Mouse (Mus musculus) central nervous system, embryonic 14 days (tissue): ENCODE results near the gene Gm5725. TPM values are rescaled to one million over a fixed set of nuclear protein-coding genes. Genes with fewer than 3 reads are reported as not detected.

ENCODE experiments used
- polyA plus RNA-seq: library from polyadenylated mRNA; depleted of rRNA; stranded (reverse); fragments of >200 nt; gene quantifications from 2 replicates; pipeline ENCODE4 v1.2.3, GENCODE M21; 2012; rRNA removed

Gm5725 gene
- not detected in 2 replicates for polyA plus RNA-seq

DNA sequence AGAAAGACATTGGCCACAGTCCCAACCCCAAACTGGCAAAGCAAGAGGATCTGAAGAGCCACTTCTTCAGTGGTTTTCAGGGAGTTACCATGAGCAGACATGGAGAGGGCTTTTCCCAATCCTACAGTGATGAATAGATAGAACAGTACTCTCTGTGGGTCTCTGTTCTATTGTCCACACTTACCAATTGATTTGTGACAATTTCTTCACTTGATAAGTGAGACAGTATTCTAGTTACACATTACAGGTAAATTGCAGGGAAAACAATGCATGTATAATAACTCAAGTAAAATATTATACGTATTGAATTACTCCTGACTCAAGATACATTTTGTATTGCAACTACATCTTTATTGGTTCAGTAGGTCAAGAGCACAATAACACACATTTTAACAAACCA lies at the start of gene Gm5725:
TSS of gene Gm5725 (minus strand) at position 101 of the 400 bp plus-strand sequence.

DNA sequence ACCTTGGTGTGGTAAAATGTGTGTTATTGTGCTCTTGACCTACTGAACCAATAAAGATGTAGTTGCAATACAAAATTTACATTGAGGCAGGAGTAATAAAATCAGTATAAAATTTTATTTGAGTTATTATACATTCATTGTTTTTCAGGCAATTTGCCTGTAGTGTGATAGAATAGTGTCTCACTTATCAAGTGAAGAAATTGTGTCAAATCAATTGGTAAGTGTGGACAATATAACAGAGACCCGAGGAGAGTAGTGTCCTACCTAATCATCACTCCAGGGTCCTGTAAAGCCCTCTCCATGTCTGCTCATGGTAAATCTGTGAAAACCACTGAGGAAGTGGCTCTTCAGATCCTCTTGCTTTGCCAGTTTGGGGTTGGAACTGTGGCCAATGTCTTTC lies 12.0 kb downstream of the Gm5725 start, which contains the start of gene Vmn1r135:
TSS of gene Vmn1r135 (plus strand) at position 301 of the 400 bp plus-strand sequence.

GRCm38 (mm10) chr7:21796628-21797027 lies 47.4 kb downstream of the Gm5725 start, which contains the start of gene Gm4177:
TSS of gene Gm4177 (minus strand) at chr7:21796728.

Other genes starting within 250 kb of the Gm5725 start
- not detected in 2 replicates for gene Vmn1r132, start 230.2 kb downstream of the Gm5725 start, polyA plus RNA-seq
- not detected in 2 replicates for gene Gm4175, start 82.8 kb downstream of the Gm5725 start, polyA plus RNA-seq
- gene Gm4177, start 47.5 kb downstream of the Gm5725 start, polyA plus RNA-seq = not detected in 2 replicates
- not detected in 2 replicates for gene Vmn1r135, start 11.9 kb downstream of the Gm5725 start, polyA plus RNA-seq
- not detected in 2 replicates for gene Gm5891, start 77.0 kb upstream of the Gm5725 start, polyA plus RNA-seq
- gene Vmn1r137, start 150.3 kb upstream of the Gm5725 start, polyA plus RNA-seq = not detected in 2 replicates
- gene Vmn1r138, start 184.6 kb upstream of the Gm5725 start, polyA plus RNA-seq = not detected in 2 replicates
- gene Gm6176, start 212.0 kb upstream of the Gm5725 start, polyA plus RNA-seq = not detected in 2 replicates
- gene Vmn1r139, start 224.8 kb upstream of the Gm5725 start, polyA plus RNA-seq = not detected in 2 replicates